Mouse (Mus musculus) embryo, embryonic 11.5 days (tissue): ENCODE data around the gene Mical3.
A peak's percentile ranks its signal among the peaks of the same experiment; 100 is the strongest.

Source experiments
- DNase-seq: peaks from one replicate; pipeline ENCODE4 v3.0.0-alpha.2; 2012; ENCODE audit warnings: low read depth, low spot score

Gene Mical3

GRCm38 (mm10) chr6:121111448-121112055 lies 19.2 kb downstream of the Mical3 start:
- DNase-seq: no peak

GRCm38 (mm10) chr6:121109998-121110603 lies 20.7 kb downstream of the Mical3 start:
- DNase-seq: peak; percentile 91

GRCm38 (mm10) chr6:121109181-121109981 lies 21.4 kb downstream of the Mical3 start:
- no peak for DNase-seq

GRCm38 (mm10) chr6:121108075-121108474 lies 22.7 kb downstream of the Mical3 start:
- DNase-seq: no peak

- DNase-seq: no peak
Observed at GRCm38 (mm10) chr6:121106711-121107405, 23.9 kb downstream of the Mical3 start.

GRCm38 (mm10) chr6:121105726-121106125 lies 25.1 kb downstream of the Mical3 start:
- DNase-seq: no peak

GRCm38 (mm10) chr6:121103406-121104171 lies 27.2 kb downstream of the Mical3 start:
- DNase-seq: no peak

GRCm38 (mm10) chr6:121102941-121103340 lies 27.9 kb downstream of the Mical3 start:
- DNase-seq: no peak

GRCm38 (mm10) chr6:121102084-121102483 lies 28.7 kb downstream of the Mical3 start:
- DNase-seq: no peak

GRCm38 (mm10) chr6:121101201-121101600 lies 29.6 kb downstream of the Mical3 start:
- DNase-seq: no peak

GRCm38 (mm10) chr6:121099831-121100230 lies 31.0 kb downstream of the Mical3 start:
- DNase-seq: no peak

- DNase-seq: no peak
Observed at GRCm38 (mm10) chr6:121099228-121099608, 31.6 kb downstream of the Mical3 start.

- no peak for DNase-seq
Observed at GRCm38 (mm10) chr6:121098511-121099227, 32.1 kb downstream of the Mical3 start.

- DNase-seq: no peak
Observed at GRCm38 (mm10) chr6:121098109-121098508, 32.7 kb downstream of the Mical3 start.

GRCm38 (mm10) chr6:121096862-121097261 lies 33.9 kb downstream of the Mical3 start:
- DNase-seq: no peak

- no peak for DNase-seq
Observed at GRCm38 (mm10) chr6:121096390-121096789, 34.4 kb downstream of the Mical3 start.

- DNase-seq: no peak
Observed at GRCm38 (mm10) chr6:121093662-121094408, 37.0 kb downstream of the Mical3 start.

GRCm38 (mm10) chr6:121090786-121091185 lies 40.0 kb downstream of the Mical3 start:
- no peak for DNase-seq

- peak; percentile 26 for DNase-seq
Observed at GRCm38 (mm10) chr6:121087586-121088245, 43.1 kb downstream of the Mical3 start.
